Mouse (Mus musculus) spleen, adult 2 months (tissue): Measurements from ENCODE around the gene Bclaf1.

Source experiments
- CTCF ChIP-seq: fragments of 200-500 bp; IDR thresholded peaks from 2 replicates; pipeline ENCODE4 v1.5.1; 2011; ENCODE audit warnings: mild to moderate bottlenecking, inconsistent platforms; ENCODE audit not compliant: insufficient read depth, insufficient read length, insufficient replicate concordance; ENCODE audit errors: extremely low read depth
- POLR2A ChIP-seq: fragments of 200-500 bp; IDR thresholded peaks from 2 replicates; pipeline ENCODE4 v1.6.1; 2011; ENCODE audit warnings: low read depth, low read length, inconsistent platforms

GRCm38 (mm10) chr10:20317466-20317865 lies 5.2 kb downstream of the Bclaf1 start:
- TF ChIP-seq POLR2A, result no peak
- TF ChIP-seq CTCF, result no peak
